Mouse (Mus musculus): ENCODE data around the gene Grin3b. TPM values are rescaled to one million over a fixed set of nuclear protein-coding genes. Genes with fewer than 3 reads are reported as not detected.
"Not testable (repeated sequence)": the region's sequence is repeated elsewhere in the genome, so short reads cannot be mapped to it uniquely, and the experiment has no call there.

The Grin3b gene
- polyA plus RNA-seq, 1 experiment from 2014 or later, result 0.17 TPM

DNA sequence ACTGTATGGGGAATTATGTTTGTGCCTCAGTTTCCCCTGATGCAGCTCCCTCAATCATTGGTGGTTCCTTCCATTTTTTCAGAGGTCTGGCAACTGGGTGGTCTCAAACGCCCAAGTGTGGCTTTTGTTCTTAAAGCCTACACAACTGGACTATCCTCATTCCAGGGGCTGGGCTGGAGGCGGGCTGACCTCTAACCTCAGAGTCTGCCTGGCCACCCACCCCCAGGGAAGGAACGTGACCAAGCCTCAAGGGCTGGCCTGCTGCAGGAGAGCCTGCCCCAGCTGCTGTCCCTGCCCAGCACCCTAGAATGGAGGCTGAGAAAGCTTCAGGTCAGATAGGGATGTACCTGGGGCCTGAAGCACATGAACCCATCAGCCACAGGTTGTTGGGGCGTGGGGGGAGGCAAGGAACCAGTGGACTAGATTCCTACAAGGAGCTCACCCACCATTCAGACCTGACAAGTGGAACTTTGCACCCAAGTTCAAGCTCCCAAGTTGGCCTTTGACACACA, 13.8 kb upstream of the Grin3b start:
- no peak overlapping the region for H3K27ac ChIP-seq (replicated peaks)
- no peak overlapping the region for H3K4me2 ChIP-seq (replicated peaks; ENCODE audit: low read depth)
- no peaks in the 10 kb centered on the region for H3K27me3 ChIP-seq (ENCODE audit: control insufficient read depth, insufficient read depth, low read length)
- no peaks in the 10 kb centered on the region for H3K9me3 ChIP-seq (ENCODE audit: control insufficient read depth, low read length)
- no peak overlapping the region for H3K4me3 ChIP-seq (ENCODE audit: low read depth, low read length)
- H3K9ac ChIP-seq (ENCODE audit: low read length), result no peak overlapping the region
- H3K36me3 ChIP-seq (ENCODE audit: control insufficient read depth, insufficient read depth, low read length), result peaks cover 7% of the 10 kb centered on the region
- H3K4me1 ChIP-seq (replicated peaks; ENCODE audit: control insufficient read depth, insufficient read depth), result no peaks in the 10 kb centered on the region
- TF ChIP-seq EP300 (optimal IDR thresholded peaks at IDR 0.05) (no peak), CTCF (IDR thresholded peaks at IDR 0.05; ENCODE audit: low read depth) (no peak)
- DNase-seq (ENCODE audit: low spot score) (no peak), ATAC-seq (ENCODE audit: low FRiP score, low TSS enrichment) (no peak)
- WGBS, result 39% methylated on average over 4 of the region's 4 CpGs

DNA sequence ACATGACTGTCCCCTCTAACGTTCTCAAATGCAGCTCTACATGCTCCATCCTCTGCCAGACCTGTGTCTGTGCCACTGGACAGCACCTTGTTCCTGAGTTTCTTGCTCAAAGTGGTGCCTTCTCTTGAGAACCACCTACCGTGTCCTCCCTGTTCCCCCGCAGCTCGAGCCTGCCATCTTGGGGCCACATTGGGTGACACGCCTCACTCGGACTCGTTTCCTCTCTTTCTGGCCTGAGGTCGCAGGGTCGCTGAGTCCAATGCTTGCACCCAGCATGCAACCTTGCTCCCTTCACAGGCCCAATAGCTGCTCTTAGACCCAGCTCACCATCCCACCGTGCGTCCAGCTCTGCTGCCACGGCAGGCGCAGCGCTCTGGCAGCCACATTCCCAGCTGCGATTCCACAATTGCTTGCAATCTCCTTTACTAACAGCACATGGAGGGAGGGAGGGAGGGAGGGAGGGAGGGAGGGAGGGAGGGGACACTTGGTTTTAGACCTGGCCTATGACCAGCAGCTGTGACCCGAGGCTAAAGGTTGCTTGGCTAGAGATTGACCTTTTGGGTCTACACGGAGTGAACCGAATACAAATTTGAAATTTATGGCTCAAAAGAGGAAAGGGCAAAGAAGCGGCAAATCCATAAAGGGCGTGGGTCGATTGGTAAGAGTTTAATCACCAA, 12.2 kb upstream of the Grin3b start:
- ATAC-seq (ENCODE audit: low FRiP score, low TSS enrichment) (peak; percentile 19; the same call in 1 of the 2 replicates), DNase-seq (ENCODE audit: low spot score) (peak; percentile 84)
- H3K4me1 ChIP-seq (replicated peaks; ENCODE audit: control insufficient read depth, insufficient read depth), result no peaks in the 10 kb centered on the region
- no peak overlapping the region for H3K9ac ChIP-seq (ENCODE audit: low read length)
- TF ChIP-seq EP300 (optimal IDR thresholded peaks at IDR 0.05) (no peak), CTCF (IDR thresholded peaks at IDR 0.05; ENCODE audit: low read depth) (peak; percentile 99)
- H3K4me3 ChIP-seq (ENCODE audit: low read depth, low read length), result no peak overlapping the region
- H3K9me3 ChIP-seq (ENCODE audit: control insufficient read depth, low read length), result no peaks in the 10 kb centered on the region
- peak overlapping the region; percentile 23; the same call in 1 of the 2 replicates for H3K4me2 ChIP-seq (replicated peaks; ENCODE audit: low read depth)
- peaks cover 6% of the 10 kb centered on the region; the same call in 1 of the 2 replicates for H3K36me3 ChIP-seq (ENCODE audit: control insufficient read depth, insufficient read depth, low read length)
- WGBS, result 15% methylated on average over 21 of the region's 21 CpGs
- H3K27ac ChIP-seq (replicated peaks), result no peak overlapping the region
- no peaks in the 10 kb centered on the region for H3K27me3 ChIP-seq (ENCODE audit: control insufficient read depth, insufficient read depth, low read length)

DNA sequence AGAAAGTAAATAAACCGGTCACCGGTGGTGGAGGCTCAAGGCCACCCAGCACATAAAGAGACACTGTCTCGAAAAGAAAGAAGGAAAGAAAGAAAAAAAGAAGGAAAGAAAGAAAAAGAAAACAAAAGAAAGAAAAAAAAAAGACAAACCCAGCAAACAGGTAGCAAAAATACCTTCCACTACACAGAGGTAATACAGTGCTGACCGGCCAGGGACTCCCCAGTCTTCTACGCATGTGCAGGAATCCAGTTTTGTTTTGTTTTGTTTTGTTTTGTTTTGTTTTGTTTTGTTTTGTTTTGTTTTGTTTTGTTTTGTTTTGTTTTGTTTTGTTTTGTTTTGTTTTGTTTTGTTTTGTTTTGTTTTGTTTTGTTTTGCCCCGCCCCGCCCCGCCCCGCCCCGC, 11.1 kb upstream of the Grin3b start:
- ATAC-seq (ENCODE audit: low FRiP score, low TSS enrichment), result not testable (repeated sequence)

DNA sequence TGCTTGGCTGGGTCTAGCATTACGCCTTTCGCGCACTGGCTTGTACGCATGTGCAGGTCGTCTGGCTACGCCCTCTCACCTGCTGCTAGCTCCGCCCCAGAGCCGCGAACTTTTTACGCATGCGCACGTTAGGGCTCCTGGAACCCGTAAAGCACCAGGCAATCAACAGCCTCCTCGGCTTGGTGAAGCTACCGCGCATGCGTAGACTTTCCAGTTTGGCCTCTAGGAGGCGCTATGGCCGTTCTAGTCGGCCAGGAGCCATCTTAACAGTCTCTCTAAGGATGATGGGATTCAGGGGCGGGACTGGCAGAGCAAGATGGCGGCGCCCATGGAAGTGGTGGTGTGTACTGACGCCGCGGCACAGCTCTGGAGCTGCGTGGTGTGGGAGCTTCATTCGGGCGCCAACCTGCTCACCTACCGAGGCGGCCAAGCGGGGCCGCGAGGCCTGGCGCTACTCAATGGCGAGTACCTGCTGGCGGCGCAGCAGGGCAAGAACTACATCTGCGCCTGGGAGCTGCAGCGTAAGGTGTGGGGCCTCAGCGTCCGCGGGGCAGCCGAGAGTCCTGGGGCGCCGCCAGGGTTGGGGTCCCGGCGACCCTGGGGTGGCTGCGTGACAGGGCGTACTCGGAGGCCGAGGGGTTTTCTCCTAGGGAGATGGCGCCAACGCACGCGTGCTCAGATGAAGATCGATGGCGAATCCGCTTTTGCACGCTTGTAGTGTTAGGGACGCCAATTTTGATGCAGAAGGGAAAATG, 10.5 kb upstream of the Grin3b start, which contains the start of gene Wdr18:
Wdr18 (plus strand) TSS at position 306 of the 755 bp plus-strand sequence.
- H3K4me2 ChIP-seq (replicated peaks; ENCODE audit: low read depth), result peak within 1 kb of the TSS; percentile 92
- no peaks in the 10 kb centered on the region for H3K4me1 ChIP-seq (replicated peaks; ENCODE audit: control insufficient read depth, insufficient read depth)
- peak within 1 kb of the TSS; percentile 82 for H3K9ac ChIP-seq (ENCODE audit: low read length)
- H3K27ac ChIP-seq (replicated peaks), result peak within 1 kb of the TSS; percentile 53; the same call in 1 of the 2 replicates
- no peaks in the 10 kb centered on the region for H3K9me3 ChIP-seq (ENCODE audit: control insufficient read depth, low read length)
- under 1% methylated on average over 61 of the region's 61 CpGs for WGBS
- peak within 1 kb of the TSS; percentile 86 for H3K4me3 ChIP-seq (ENCODE audit: low read depth, low read length)
- peak; percentile 100 for DNase-seq (ENCODE audit: low spot score)
- peak; percentile 93 for ATAC-seq (ENCODE audit: low FRiP score, low TSS enrichment)
- H3K27me3 ChIP-seq (ENCODE audit: control insufficient read depth, insufficient read depth, low read length), result no peaks in the 10 kb centered on the region
- peak; percentile 100 for TF ChIP-seq CTCF (IDR thresholded peaks at IDR 0.05; ENCODE audit: low read depth)
- TF ChIP-seq EP300 (optimal IDR thresholded peaks at IDR 0.05), result no peak
- peaks cover 3% of the 10 kb centered on the region; the same call in 1 of the 2 replicates for H3K36me3 ChIP-seq (ENCODE audit: control insufficient read depth, insufficient read depth, low read length)

More for the DNA sequence above, 11.1 kb upstream of the Grin3b start:
- H3K9me3 ChIP-seq (ENCODE audit: control insufficient read depth, low read length); DNase-seq (ENCODE audit: low spot score); H3K9ac ChIP-seq (ENCODE audit: low read length); H3K36me3 ChIP-seq (ENCODE audit: control insufficient read depth, insufficient read depth, low read length); H3K27me3 ChIP-seq (ENCODE audit: control insufficient read depth, insufficient read depth, low read length); H3K4me1 ChIP-seq (replicated peaks; ENCODE audit: control insufficient read depth, insufficient read depth); H3K27ac ChIP-seq (replicated peaks): not testable (repeated sequence)
- H3K4me2 ChIP-seq (replicated peaks; ENCODE audit: low read depth), result peak overlapping the region; percentile 32
- 26% methylated on average over 10 of the region's 10 CpGs for WGBS
- peak overlapping the region; percentile 86; the same call in 1 of the 2 replicates for H3K4me3 ChIP-seq (ENCODE audit: low read depth, low read length)

DNA sequence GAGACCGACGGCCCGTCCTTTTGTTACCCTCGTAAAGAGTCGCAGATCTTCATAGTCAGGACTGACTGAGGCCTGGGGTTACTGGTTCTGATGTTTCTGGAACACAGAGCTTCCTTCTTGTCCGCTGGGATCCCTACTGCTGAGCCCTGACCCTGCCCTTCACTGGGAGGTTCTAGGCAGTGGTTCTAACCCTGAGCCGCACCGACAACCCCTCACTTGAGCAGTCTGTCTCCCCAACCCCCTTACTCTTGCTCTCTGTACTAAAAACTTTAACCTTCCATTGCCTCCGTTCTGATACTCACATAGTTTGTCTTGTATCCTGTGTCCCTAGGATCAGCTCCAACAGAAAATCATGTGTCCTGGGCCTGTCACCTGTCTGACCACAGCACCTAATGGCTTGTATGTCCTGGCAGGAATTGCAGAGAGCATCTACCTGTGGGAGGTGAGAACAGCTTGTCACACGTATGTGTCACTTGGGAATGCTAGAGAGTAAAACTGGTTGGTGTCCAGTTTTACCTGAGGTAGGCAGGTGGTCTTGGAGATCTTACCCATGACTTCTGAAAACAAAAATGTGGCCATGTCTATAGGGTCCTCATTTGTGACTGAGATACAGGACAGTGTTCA, 9.7 kb upstream of the Grin3b start:
- peak overlapping the region; percentile 92 for H3K4me2 ChIP-seq (replicated peaks; ENCODE audit: low read depth)
- H3K4me3 ChIP-seq (ENCODE audit: low read depth, low read length), result peak overlapping the region; percentile 86
- no peak overlapping the region; the same call in 1 of the 2 replicates for H3K27ac ChIP-seq (replicated peaks)
- no peak for ATAC-seq (ENCODE audit: low FRiP score, low TSS enrichment)
- H3K36me3 ChIP-seq (ENCODE audit: control insufficient read depth, insufficient read depth, low read length), result peaks cover 9% of the 10 kb centered on the region
- peak overlapping the region; percentile 82 for H3K9ac ChIP-seq (ENCODE audit: low read length)
- H3K4me1 ChIP-seq (replicated peaks; ENCODE audit: control insufficient read depth, insufficient read depth), result no peaks in the 10 kb centered on the region
- H3K9me3 ChIP-seq (ENCODE audit: control insufficient read depth, low read length), result no peaks in the 10 kb centered on the region
- DNase-seq (ENCODE audit: low spot score), result no peak
- TF ChIP-seq EP300 (optimal IDR thresholded peaks at IDR 0.05) (no peak), CTCF (IDR thresholded peaks at IDR 0.05; ENCODE audit: low read depth) (no peak)
- H3K27me3 ChIP-seq (ENCODE audit: control insufficient read depth, insufficient read depth, low read length), result no peaks in the 10 kb centered on the region
- 12% methylated on average over 10 of the region's 10 CpGs for WGBS
